In genomic region chr7:44304775-44305641, GRCm38 (mm10) we compare ENCODE assay signal across 7 mouse cellular contexts. TPM values are rescaled to one million over a fixed set of nuclear protein-coding genes. Genes with fewer than 3 reads are reported as not detected.
DNase-seq lines count a peak whose midpoint lies in the region; ATAC-seq lines count a peak whose summit lies in the region.

No protein-coding gene starts in this region.

- H3K9ac ChIP-seq in intestine, embryonic 16.5 days (ENCODE audit: low read depth, low read length), result peak overlapping the region; percentile 76
- peak overlapping the region; percentile 98 for H3K9ac ChIP-seq in midbrain, embryonic 11.5 days (ENCODE audit: low read length)

- H3K36me3 ChIP-seq in intestine, embryonic 16.5 days (ENCODE audit: control insufficient read depth, insufficient read depth, low read length), result no peaks in the 10 kb centered on the region
- no peaks in the 10 kb centered on the region for H3K36me3 ChIP-seq in midbrain, embryonic 11.5 days (ENCODE audit: control insufficient read depth, insufficient read depth, low read length)

- intact Hi-C loops in left cerebral cortex, postnatal 36 days (cut with DNase I), result no loop called here

- H3K27me3 ChIP-seq in intestine, embryonic 16.5 days (replicated peaks; ENCODE audit: control insufficient read depth, insufficient read depth, low read length), result peaks cover 6% of the 10 kb centered on the region; the same call in 1 of the 2 replicates
- peaks cover 12% of the 10 kb centered on the region for H3K27me3 ChIP-seq in midbrain, embryonic 11.5 days (ENCODE audit: control insufficient read depth, insufficient read depth, low read length)

- peak overlapping the region; percentile 64 for H3K4me3 ChIP-seq in intestine, embryonic 16.5 days (ENCODE audit: low read length)
- H3K4me3 ChIP-seq in midbrain, embryonic 11.5 days (ENCODE audit: low read depth, low read length), result peak overlapping the region; percentile 60

- DNase-seq in adrenal gland, adult 8-10 months, result peak; percentile 98
- peak; percentile 99 for DNase-seq in embryo, embryonic 9.5 days (ENCODE audit: extremely low spot score)
- peak; percentile 91 to 95 for DNase-seq in gastrocnemius, postnatal 4 days (ENCODE audit: low spot score in 2 of 2)
- DNase-seq in left cerebral cortex, postnatal 36 days (ENCODE audit: low spot score in 2 of 2), result peak; percentile 98 to 99
- peak; percentile 99 for DNase-seq in midbrain, embryonic 11.5 days (ENCODE audit: low spot score, missing footprints)
- DNase-seq in skeletal muscle tissue, adult 2 months (ENCODE audit: low read depth, low spot score), result peak; percentile 98

- H3K4me2 ChIP-seq in intestine, embryonic 16.5 days (ENCODE audit: low read depth, low read length), result peak overlapping the region; percentile 52
- peak overlapping the region; percentile 61 for H3K4me2 ChIP-seq in midbrain, embryonic 11.5 days

- H3K9me3 ChIP-seq in intestine, embryonic 16.5 days (ENCODE audit: control insufficient read depth, low read length), result no peaks in the 10 kb centered on the region
- H3K9me3 ChIP-seq in midbrain, embryonic 11.5 days (ENCODE audit: control insufficient read depth, low read length), result no peaks in the 10 kb centered on the region

- ATAC-seq in intestine, embryonic 16.5 days, result peak; percentile 96
- ATAC-seq in midbrain, embryonic 11.5 days (ENCODE audit: low FRiP score), result peak; percentile 95

- under 1% methylated on average over 49 of the region's 49 CpGs for WGBS in intestine, embryonic 16.5 days
- WGBS in midbrain, embryonic 11.5 days, result under 1% methylated on average over 49 of the region's 49 CpGs

- peak overlapping the region; percentile 82 for H3K27ac ChIP-seq in intestine, embryonic 16.5 days (ENCODE audit: low read length)
- peak overlapping the region; percentile 92 for H3K27ac ChIP-seq in midbrain, embryonic 11.5 days (ENCODE audit: low read depth, low read length)

- peaks cover 8% of the 10 kb centered on the region for H3K4me1 ChIP-seq in intestine, embryonic 16.5 days (ENCODE audit: control insufficient read depth, insufficient read depth, low read length)
- peaks cover 8% of the 10 kb centered on the region for H3K4me1 ChIP-seq in midbrain, embryonic 11.5 days (ENCODE audit: control insufficient read depth, insufficient read depth, low read length)

RNA-seq across cellular contexts. Expression of gene Clec11a, which starts 1.7 kb away (rescaled TPM):
- total RNA-seq in adrenal gland, adult 8-10 months (2022), result 1 to 10 TPM; 4.1 to 6.0 (median 5.1) TPM
- 1 to 10 TPM; 3.9 to 4.7 TPM for total RNA-seq in gastrocnemius, postnatal 4 days (2021)
- 6.7 and 7.1 TPM in 2 replicates for polyA plus RNA-seq in intestine, embryonic 16.5 days (2015; fragmentation: Nextera tagmentation; extraction: Ambion mirVana)
- total RNA-seq in left cerebral cortex, postnatal 36 days (2021), result 1 to 10 TPM; 3.9 to 4.0 TPM
- polyA plus RNA-seq in midbrain, embryonic 11.5 days (2014; fragmentation: Nextera tagmentation; extraction: Ambion mirVana), result 2.2 and 3.4 TPM in 2 replicates

RNA-seq across cellular contexts. Expression of gene Shank1, which starts 5.0 kb away (rescaled TPM):
- 10 to 100 TPM in 3 of 4 experiments, 1 to 10 TPM in 1; 9.3 to 17.6 (median 14.3) TPM for total RNA-seq in adrenal gland, adult 8-10 months (2022)
- 1 to 10 TPM; 3.0 to 3.5 TPM for total RNA-seq in gastrocnemius, postnatal 4 days (2021)
- polyA plus RNA-seq in intestine, embryonic 16.5 days (2015; fragmentation: Nextera tagmentation; extraction: Ambion mirVana), result 1.2 and 1.5 TPM in 2 replicates
- 100 to 1,000 TPM; 586 to 632 TPM for total RNA-seq in left cerebral cortex, postnatal 36 days (2021)
- 3.4 TPM in 2 replicates for polyA plus RNA-seq in midbrain, embryonic 11.5 days (2014; fragmentation: Nextera tagmentation; extraction: Ambion mirVana)

RNA-seq across cellular contexts. Expression of gene Gm15517, which starts 43.8 kb away (rescaled TPM):
- total RNA-seq in adrenal gland, adult 8-10 months (2022), result not detected
- total RNA-seq in gastrocnemius, postnatal 4 days (2021), result not detected
- not detected in 2 replicates for polyA plus RNA-seq in intestine, embryonic 16.5 days (2015; fragmentation: Nextera tagmentation; extraction: Ambion mirVana)
- not detected for total RNA-seq in left cerebral cortex, postnatal 36 days (2021)
- not detected in 2 replicates for polyA plus RNA-seq in midbrain, embryonic 11.5 days (2014; fragmentation: Nextera tagmentation; extraction: Ambion mirVana)

RNA-seq across cellular contexts. Expression of gene Acp4, which starts 47.8 kb away (rescaled TPM):
- not detected for total RNA-seq in adrenal gland, adult 8-10 months (2022)
- total RNA-seq in gastrocnemius, postnatal 4 days (2021), result not detected
- polyA plus RNA-seq in intestine, embryonic 16.5 days (2015; fragmentation: Nextera tagmentation; extraction: Ambion mirVana), result not detected in 2 replicates
- total RNA-seq in left cerebral cortex, postnatal 36 days (2021), result not detected
- polyA plus RNA-seq in midbrain, embryonic 11.5 days (2014; fragmentation: Nextera tagmentation; extraction: Ambion mirVana), result not detected in 2 replicates

RNA-seq across cellular contexts. Expression of gene 2410002F23Rik, which starts 58.5 kb away (rescaled TPM):
- 100 to 1,000 TPM in 3 of 4 experiments, 10 to 100 TPM in 1; 71.9 to 151 (median 133) TPM for total RNA-seq in adrenal gland, adult 8-10 months (2022)
- 10 to 100 TPM; 47.7 to 72.0 TPM for total RNA-seq in gastrocnemius, postnatal 4 days (2021)
- 101 and 114 TPM in 2 replicates for polyA plus RNA-seq in intestine, embryonic 16.5 days (2015; fragmentation: Nextera tagmentation; extraction: Ambion mirVana)
- 10 to 100 TPM; 70.3 to 70.5 TPM for total RNA-seq in left cerebral cortex, postnatal 36 days (2021)
- 104 and 117 TPM in 2 replicates for polyA plus RNA-seq in midbrain, embryonic 11.5 days (2014; fragmentation: Nextera tagmentation; extraction: Ambion mirVana)

Comparison
In these comparisons a context has a peak if more than half of its experiments do, and no peak if none do; other contexts are left out.
1. Peak in every context shown above with its lines: DNase-seq, ATAC-seq, H3K4me3 ChIP-seq and H3K27ac ChIP-seq.
2. RNA of gene Shank1, which starts 5.0 kb away (total RNA-seq): 586 to 632 TPM in left cerebral cortex, postnatal 36 days; 9.3 to 17.6 TPM in adrenal gland, adult 8-10 months and 3.0 to 3.5 TPM in gastrocnemius, postnatal 4 days; every median in the first group is over 10 times any median in the second.